Mouse (Mus musculus): ENCODE data around the gene Lalba. TPM values are rescaled to one million over a fixed set of nuclear protein-coding genes. Genes with fewer than 3 reads are reported as not detected.

The Lalba gene
- polyA plus RNA-seq, 1 experiment from 2014 or later = not detected

Small RNA genes within 50 kb of the gene (microRNA-seq; reads per million reads assigned to microRNA genes)
- not detected for gene Mir1291

Other genes with a start within 250 kb of the Lalba start
- not detected in 2 replicates for gene Olfr286, start 248.3 kb downstream of the Lalba start, polyA plus RNA-seq (2015; fragmentation: Nextera tagmentation; extraction: Ambion mirVana)
- gene H1fnt, start 225.4 kb downstream of the Lalba start, polyA plus RNA-seq (2015; fragmentation: Nextera tagmentation; extraction: Ambion mirVana) = not detected in 2 replicates
- 11.2 and 13.1 TPM in 2 replicates for gene Zfp641, start 186.6 kb downstream of the Lalba start, polyA plus RNA-seq (2015; fragmentation: Nextera tagmentation; extraction: Ambion mirVana)
- gene Olfr285, start 165.4 kb downstream of the Lalba start, polyA plus RNA-seq (2015; fragmentation: Nextera tagmentation; extraction: Ambion mirVana) = not detected in 2 replicates
- gene Olfr284, start 141.7 kb downstream of the Lalba start, polyA plus RNA-seq (2015; fragmentation: Nextera tagmentation; extraction: Ambion mirVana) = not detected in 2 replicates
- gene Olfr283, start 101.8 kb downstream of the Lalba start, polyA plus RNA-seq (2015; fragmentation: Nextera tagmentation; extraction: Ambion mirVana) = not detected in 2 replicates
- gene Olfr282, start 51.5 kb downstream of the Lalba start, polyA plus RNA-seq (2015; fragmentation: Nextera tagmentation; extraction: Ambion mirVana) = not detected in 2 replicates
- gene Olfr281, start 30.1 kb downstream of the Lalba start, polyA plus RNA-seq (2015; fragmentation: Nextera tagmentation; extraction: Ambion mirVana) = not detected in 2 replicates
- gene OR5BS1P, start 12.8 kb downstream of the Lalba start, polyA plus RNA-seq (2015; fragmentation: Nextera tagmentation; extraction: Ambion mirVana) = not detected in 2 replicates
- gene Olfr279, start 9.7 kb upstream of the Lalba start, polyA plus RNA-seq (2015; fragmentation: Nextera tagmentation; extraction: Ambion mirVana) = not detected in 2 replicates
- 90.4 and 102 TPM in 2 replicates for gene Kansl2, start 51.5 kb upstream of the Lalba start, polyA plus RNA-seq (2015; fragmentation: Nextera tagmentation; extraction: Ambion mirVana)
- 58.9 and 69.4 TPM in 2 replicates for gene Ccnt1, start 88.2 kb upstream of the Lalba start, polyA plus RNA-seq (2015; fragmentation: Nextera tagmentation; extraction: Ambion mirVana)
- gene 4930415O20Rik, start 88.3 kb upstream of the Lalba start, polyA plus RNA-seq (2015; fragmentation: Nextera tagmentation; extraction: Ambion mirVana) = 0.30 and 0.31 TPM in 2 replicates
- 9.1 and 10.1 TPM in 2 replicates for gene Adcy6, start 127.4 kb upstream of the Lalba start, polyA plus RNA-seq (2015; fragmentation: Nextera tagmentation; extraction: Ambion mirVana)
- 129 and 141 TPM in 2 replicates for gene Cacnb3, start 148.1 kb upstream of the Lalba start, polyA plus RNA-seq (2015; fragmentation: Nextera tagmentation; extraction: Ambion mirVana)
- 17.8 and 19.7 TPM in 2 replicates for gene Ddx23, start 180.2 kb upstream of the Lalba start, polyA plus RNA-seq (2015; fragmentation: Nextera tagmentation; extraction: Ambion mirVana)
- 12.6 and 16.7 TPM in 2 replicates for gene Rnd1, start 194.7 kb upstream of the Lalba start, polyA plus RNA-seq (2015; fragmentation: Nextera tagmentation; extraction: Ambion mirVana)
- 7.9 and 9.0 TPM in 2 replicates for gene Ccdc65, start 225.5 kb upstream of the Lalba start, polyA plus RNA-seq (2015; fragmentation: Nextera tagmentation; extraction: Ambion mirVana)
- gene Fkbp11, start 245.5 kb upstream of the Lalba start, polyA plus RNA-seq (2015; fragmentation: Nextera tagmentation; extraction: Ambion mirVana) = 6.3 and 8.9 TPM in 2 replicates

Data from hindbrain, embryonic 16.5 days (tissue).